Mouse (Mus musculus) heart, embryonic 14.5 days (tissue): ENCODE data around the gene Vav2. TPM values are rescaled to one million over a fixed set of nuclear protein-coding genes. Genes with fewer than 3 reads are reported as not detected.

ENCODE experiments used
- ATAC-seq: fragments of 200-750 bp; cut with Nextera tagmentation; 2 replicates; pipeline ENCODE4 v1.8.0; 2017; ENCODE audit warnings: low read depth, moderate TSS enrichment; ENCODE audit not compliant: insufficient number of reproducible peaks, insufficient read depth, low FRiP score
- H3K27ac ChIP-seq, 2 experiments: fragments of 200-500 bp in 1 of 2; fragments of 300-500 bp in 1 of 2; sonication (generic) in 1 of 2; replicated peaks in 1 of 2; 2 replicates each; pipeline ENCODE4 v1.5.1; 2012 to 2014; ENCODE audit warnings: low read depth in 2 of 2, low read length in 2 of 2, control low read depth in 1 of 2, mild to moderate bottlenecking in 1 of 2, mixed read lengths in 1 of 2; ENCODE audit not compliant: control insufficient read depth in 1 of 2, insufficient read depth in 1 of 2
- H3K27me3 ChIP-seq: fragments of 300-500 bp; sonication (generic); 2 replicates; pipeline ENCODE4 v1.6.1; 2014; ENCODE audit warnings: mild to moderate bottlenecking, low read length, control low read depth; ENCODE audit not compliant: control insufficient read depth, insufficient read depth
- H3K36me3 ChIP-seq: fragments of 300-500 bp; sonication (generic); 2 replicates; pipeline ENCODE4 v1.6.1; 2014; ENCODE audit warnings: mild to moderate bottlenecking, control low read depth, low read length, mixed read lengths; ENCODE audit not compliant: control insufficient read depth, insufficient read depth
- H3K4me1 ChIP-seq, 2 experiments: fragments of 200-500 bp in 1 of 2; fragments of 300-500 bp in 1 of 2; sonication (generic) in 1 of 2; 2 replicates each; pipeline ENCODE4 v1.6.1; 2012 to 2014; ENCODE audit warnings: low read length in 2 of 2, control low read depth in 1 of 2, mixed read lengths in 1 of 2; ENCODE audit not compliant: control insufficient read depth in 2 of 2, insufficient read depth in 2 of 2
- H3K4me2 ChIP-seq: fragments of 300-500 bp; sonication (generic); 2 replicates; pipeline ENCODE4 v1.6.1; 2014; ENCODE audit warnings: mild to moderate bottlenecking, low read length
- H3K4me3 ChIP-seq, 2 experiments: fragments of 200-500 bp in 1 of 2; fragments of 300-500 bp in 1 of 2; sonication (generic) in 1 of 2; 2 replicates each; pipeline ENCODE4 v1.5.1; 2012 to 2014; ENCODE audit warnings: low read length in 2 of 2, mild to moderate bottlenecking in 2 of 2, control low read depth in 1 of 2, low read depth in 1 of 2, moderate library complexity in 1 of 2; ENCODE audit not compliant: control insufficient read depth in 1 of 2, insufficient read depth in 1 of 2
- H3K9ac ChIP-seq: fragments of 300-500 bp; sonication (generic); 2 replicates; pipeline ENCODE4 v1.6.1; 2014; ENCODE audit warnings: mild to moderate bottlenecking, low read length
- H3K9me3 ChIP-seq: fragments of 300-500 bp; sonication (generic); 2 replicates; pipeline ENCODE4 v1.6.1; 2016; ENCODE audit warnings: low read length, control low read depth; ENCODE audit not compliant: control insufficient read depth
- WGBS: fragments of 180-500 bp; shearing (Covaris S2); extraction: QIAGEN DNeasy Blood & Tissue Kit; methylation state at CpG from one replicate; pipeline ENCODE4 v1.1.7; 2014; 5-methylcytosine and 5-hydroxymethylcytosine counted together
- polyA plus RNA-seq: library from polyadenylated mRNA; unstranded; fragments of >200 nt; fragmentation: Nextera tagmentation; extraction: Ambion mirVana; gene quantifications from 2 replicates; pipeline ENCODE4 v1.2.1, GENCODE M21; 2014

Vav2 gene
- polyA plus RNA-seq, 1 experiment from 2014 or later = 4.1 TPM

DNA sequence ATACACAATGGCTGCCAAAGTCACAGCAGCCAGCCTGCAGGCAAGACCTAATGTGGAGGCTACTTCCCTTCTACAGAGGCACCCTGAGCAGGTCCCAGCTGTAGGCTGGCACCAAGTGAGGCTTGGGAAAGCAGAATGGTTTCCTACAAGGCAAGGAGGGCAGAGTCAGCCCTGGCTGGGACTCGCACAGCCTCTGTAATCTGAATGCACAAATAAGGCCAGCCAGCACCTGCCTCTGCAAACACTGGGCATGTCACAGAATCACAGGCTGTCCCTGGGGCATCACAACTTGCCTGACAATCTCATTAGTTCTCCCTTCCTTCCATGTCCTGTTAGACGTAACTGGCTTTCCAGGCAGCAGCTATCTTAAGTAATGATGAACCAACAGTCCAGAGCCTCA is 68.4 kb downstream of the Vav2 start:
- 75% methylated on average over 2 of the region's 2 CpGs for WGBS
- Histone ChIP-seq H3K9me3 (no peaks in the 10 kb centered on the region), H3K4me1 (peaks cover 13 to 19% of the 10 kb centered on the region in 2 experiments), H3K27me3 (no peaks in the 10 kb centered on the region), H3K4me3 (no peak overlapping the region), H3K4me2 (no peak overlapping the region), H3K36me3 (no peaks in the 10 kb centered on the region), H3K27ac (no peak overlapping the region), H3K9ac (no peak overlapping the region)
- ATAC-seq = no peak

DNA sequence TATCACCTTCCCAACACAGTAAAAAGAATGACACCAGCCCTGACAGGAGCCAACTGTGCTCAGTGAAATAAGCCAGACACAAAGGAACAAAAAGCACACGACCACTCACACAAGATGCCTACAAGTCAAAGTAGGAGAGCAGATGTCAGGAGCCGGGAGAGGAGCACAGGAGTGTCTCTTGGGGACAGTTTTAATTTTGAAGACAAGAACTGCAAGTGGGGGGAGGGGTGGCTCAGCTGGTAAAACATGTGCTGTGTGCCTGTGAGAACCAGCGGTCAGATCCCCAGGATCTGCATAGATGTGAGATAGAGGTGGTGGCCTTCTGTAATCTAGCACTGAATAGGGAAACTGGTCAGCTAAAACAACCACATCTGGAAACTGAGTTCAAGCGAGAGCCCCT is 71.1 kb downstream of the Vav2 start:
- H3K9me3 ChIP-seq = 0 out of 2 replicates have a peak, but pooled peaks cover 3% of the 10 kb centered on the region
- H3K27me3 ChIP-seq = no peaks in the 10 kb centered on the region
- no peak overlapping the region for H3K9ac ChIP-seq
- H3K27ac ChIP-seq = no peak overlapping the region
- no peak overlapping the region for H3K4me2 ChIP-seq
- WGBS = 31% methylated on average over 4 of the region's 4 CpGs
- H3K36me3 ChIP-seq = no peaks in the 10 kb centered on the region
- peaks cover 13 to 19% of the 10 kb centered on the region in 2 experiments for H3K4me1 ChIP-seq
- H3K4me3 ChIP-seq = no peak overlapping the region
- ATAC-seq = no peak

- H3K4me1 ChIP-seq = peaks cover 13 to 19% of the 10 kb centered on the region in 2 experiments
- H3K36me3 ChIP-seq = no peaks in the 10 kb centered on the region
- H3K27ac ChIP-seq = no peak overlapping the region
- 77% methylated on average over 6 of the region's 6 CpGs for WGBS
- no peak overlapping the region for H3K4me3 ChIP-seq
- H3K9me3 ChIP-seq = 0 out of 2 replicates have a peak, but pooled peaks cover 3% of the 10 kb centered on the region
- H3K4me2 ChIP-seq = no peak overlapping the region
- no peaks in the 10 kb centered on the region for H3K27me3 ChIP-seq
- no peak overlapping the region for H3K9ac ChIP-seq
- no peak for ATAC-seq
Observed at GRCm38 (mm10) chr2:27354610-27355211, 72.1 kb downstream of the Vav2 start.

DNA sequence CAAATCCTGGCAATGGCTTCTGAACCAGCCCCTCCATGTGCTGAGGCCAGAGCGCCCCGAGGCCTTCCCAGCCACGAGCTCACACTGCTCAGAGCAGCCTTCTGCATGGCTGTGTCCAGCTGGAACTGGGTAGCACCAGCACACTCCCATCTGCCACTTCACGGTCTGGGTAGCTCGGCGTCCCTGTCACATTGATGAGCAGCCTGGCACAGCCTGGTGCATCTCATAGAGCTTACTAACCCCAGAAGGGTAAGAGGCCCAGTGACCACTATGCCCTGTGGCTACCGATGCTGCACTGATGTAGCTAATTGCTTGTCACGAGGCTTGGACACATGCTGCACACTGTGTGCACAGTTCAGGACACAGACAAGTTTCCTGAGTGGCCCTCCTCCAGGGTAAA is 74.1 kb downstream of the Vav2 start:
- H3K36me3 ChIP-seq = no peaks in the 10 kb centered on the region
- WGBS = 87% methylated on average over 8 of the region's 8 CpGs

GRCm38 (mm10) chr2:27350371-27350770 is 76.5 kb downstream of the Vav2 start:
- Histone ChIP-seq H3K9me3 (0 out of 2 replicates have a peak, but pooled peaks cover 3% of the 10 kb centered on the region), H3K27ac (no peak overlapping the region), H3K36me3 (no peaks in the 10 kb centered on the region), H3K4me2 (no peak overlapping the region), H3K9ac (no peak overlapping the region), H3K4me1 (peaks cover 4 to 9% of the 10 kb centered on the region in 2 experiments), H3K27me3 (no peaks in the 10 kb centered on the region), H3K4me3 (no peak overlapping the region)
- ATAC-seq = no peak
- 91% methylated on average over 5 of the region's 5 CpGs for WGBS

More for the DNA sequence above, 74.1 kb downstream of the Vav2 start:
- H3K4me1 ChIP-seq = peaks cover 13 to 19% of the 10 kb centered on the region in 2 experiments
- no peak overlapping the region for H3K4me2 ChIP-seq
- H3K27me3 ChIP-seq = no peaks in the 10 kb centered on the region
- H3K27ac ChIP-seq = no peak overlapping the region
- no peak overlapping the region for H3K4me3 ChIP-seq
- H3K9me3 ChIP-seq = 0 out of 2 replicates have a peak, but pooled peaks cover 3% of the 10 kb centered on the region
- no peak overlapping the region for H3K9ac ChIP-seq
- no peak; the same call in 1 of the 2 replicates for ATAC-seq

DNA sequence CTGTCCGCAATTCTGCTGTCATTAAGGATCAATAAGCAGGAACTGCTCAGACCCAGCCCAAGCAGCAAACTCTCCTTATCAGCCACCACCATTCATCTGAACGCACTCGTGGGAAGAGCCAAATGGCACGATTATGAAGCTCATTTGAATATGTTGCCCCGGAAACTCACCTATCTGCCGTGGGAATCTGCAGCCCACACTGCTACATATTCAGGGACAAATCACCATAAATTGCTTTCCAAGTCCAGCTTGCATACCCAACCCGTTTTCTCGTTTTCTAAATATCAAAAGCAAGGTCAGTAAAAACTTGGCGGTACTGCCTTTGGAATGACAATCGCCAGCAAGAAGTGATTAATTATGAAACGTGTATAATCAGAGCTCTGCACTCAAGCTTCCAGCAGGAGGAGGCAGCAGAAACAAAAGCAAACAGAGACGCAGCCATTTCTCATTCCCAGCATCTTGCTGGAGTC is 82.8 kb downstream of the Vav2 start:
- Histone ChIP-seq H3K9ac (no peak overlapping the region), H3K36me3 (no peaks in the 10 kb centered on the region), H3K27me3 (no peaks in the 10 kb centered on the region), H3K27ac (no peak overlapping the region), H3K4me2 (no peak overlapping the region), H3K4me3 (no peak overlapping the region), H3K4me1 (peaks cover 0 to 5% of the 10 kb centered on the region in 2 experiments; a peak in 2 of 4 replicates), H3K9me3 (no peaks in the 10 kb centered on the region)
- no peak for ATAC-seq
- 60% methylated on average over 12 of the region's 12 CpGs for WGBS

DNA sequence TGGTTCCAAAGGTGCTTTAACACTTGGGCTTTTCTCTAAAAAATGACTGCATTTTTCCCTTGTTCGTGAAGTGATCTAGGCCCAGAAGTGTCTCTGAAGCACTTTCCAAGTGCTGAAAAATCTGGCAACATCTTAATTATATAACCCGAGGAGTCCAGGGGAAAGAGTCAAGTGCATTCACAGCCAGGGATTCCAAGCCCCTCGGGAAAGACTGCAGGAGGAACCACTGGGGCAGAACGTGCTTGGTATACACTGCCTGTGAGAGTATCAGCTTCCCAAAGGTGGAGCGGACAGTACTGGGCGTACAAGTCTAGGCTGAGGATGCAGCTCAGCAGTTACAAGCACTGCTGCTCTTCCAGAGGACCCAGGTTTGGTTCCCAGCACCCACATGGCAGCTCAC is 86.2 kb downstream of the Vav2 start:
- H3K4me1 ChIP-seq = peaks cover 8 to 13% of the 10 kb centered on the region in 2 experiments; a peak in 3 of 4 replicates
- H3K36me3 ChIP-seq = no peaks in the 10 kb centered on the region
- 84% methylated on average over 6 of the region's 6 CpGs for WGBS

DNA sequence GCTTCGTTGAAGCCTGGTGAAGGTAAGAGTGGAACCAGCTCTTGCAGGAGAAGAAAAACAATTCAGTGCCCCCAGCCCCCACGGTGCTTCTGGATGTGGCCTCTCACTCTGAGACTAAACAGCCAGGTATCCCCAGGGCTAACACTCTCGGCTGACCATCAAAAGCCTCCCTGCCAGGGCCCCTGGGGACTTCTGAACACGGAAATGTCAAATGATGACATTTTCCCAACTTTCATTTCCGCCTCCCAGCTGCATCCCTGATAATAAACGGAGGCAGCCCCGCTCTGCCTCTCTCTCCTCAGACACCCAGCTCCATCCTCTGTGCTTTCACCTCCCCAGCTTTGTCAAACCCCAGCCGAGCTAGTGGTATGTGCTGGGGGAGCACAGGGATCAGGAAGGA is 87.8 kb downstream of the Vav2 start:
- H3K27me3 ChIP-seq = no peaks in the 10 kb centered on the region
- no peak overlapping the region for H3K4me2 ChIP-seq
- H3K9me3 ChIP-seq = no peaks in the 10 kb centered on the region
- no peak overlapping the region for H3K27ac ChIP-seq
- no peaks in the 10 kb centered on the region for H3K36me3 ChIP-seq
- no peak for ATAC-seq
- H3K4me1 ChIP-seq = peaks cover 13 to 14% of the 10 kb centered on the region in 2 experiments; a peak in 3 of 4 replicates
- no peak overlapping the region for H3K9ac ChIP-seq
- H3K4me3 ChIP-seq = no peak overlapping the region
- WGBS = 37% methylated on average over 8 of the region's 8 CpGs

More for the DNA sequence above, 86.2 kb downstream of the Vav2 start:
- no peaks in the 10 kb centered on the region for H3K27me3 ChIP-seq
- no peak for ATAC-seq
- H3K4me2 ChIP-seq = no peak overlapping the region
- no peak overlapping the region for H3K9ac ChIP-seq
- H3K27ac ChIP-seq = no peak overlapping the region
- no peak overlapping the region for H3K4me3 ChIP-seq
- H3K9me3 ChIP-seq = no peaks in the 10 kb centered on the region
